Mouse (Mus musculus) MEL (cell line): ENCODE measurements around the gene Cnbd2. TPM values are rescaled to one million over a fixed set of nuclear protein-coding genes. Genes with fewer than 3 reads are reported as not detected.
A peak's percentile ranks its signal among the peaks of the same experiment; 100 is the strongest.
"Not testable (repeated sequence)": the region's sequence is repeated elsewhere in the genome, so short reads cannot be mapped to it uniquely, and the experiment has no call there.

Experiments used
- DNase-seq: peaks from one replicate; pipeline ENCODE4 v3.0.0; 2011; ENCODE audit warnings: low read depth, low spot score
- H3K27ac ChIP-seq: 2 replicates; pipeline ENCODE4 v1.5.1; 2012; ENCODE audit warnings: low read depth, mild to moderate bottlenecking, control low read depth, low read length, moderate library complexity; ENCODE audit not compliant: control insufficient read depth
- H3K27me3 ChIP-seq, 2 experiments: fragments of 150-350 bp in 1 of 2; sonication (generic) in 1 of 2; 2 replicates each; pipeline ENCODE4 v1.6.1; 2012; ENCODE audit warnings: low read length in 2 of 2, mild to moderate bottlenecking in 2 of 2, improper control_type of control experiment in 1 of 2, moderate library complexity in 1 of 2; ENCODE audit not compliant: insufficient read depth in 2 of 2, control insufficient read depth in 1 of 2
- H3K36me3 ChIP-seq, 2 experiments: 2 replicates each; pipeline ENCODE4 v1.6.1; 2012 to 2014; ENCODE audit warnings: low read length in 2 of 2, improper control_type of control experiment in 1 of 2, inconsistent platforms in 1 of 2, mild to moderate bottlenecking in 1 of 2; ENCODE audit not compliant: insufficient read depth in 2 of 2, control insufficient read depth in 1 of 2
- H3K4me1 ChIP-seq, 2 experiments: fragments of 150-350 bp in 1 of 2; sonication (generic) in 1 of 2; 2 replicates each; pipeline ENCODE4 v1.6.1; 2012; ENCODE audit warnings: low read length in 2 of 2, improper control_type of control experiment in 1 of 2, mild to moderate bottlenecking in 1 of 2; ENCODE audit not compliant: insufficient read depth in 2 of 2, control insufficient read depth in 1 of 2
- H3K4me3 ChIP-seq, 2 experiments: fragments of 150-350 bp in 1 of 2; sonication (generic) in 1 of 2; 2 replicates each; pipeline ENCODE4 v1.5.1; 2012; ENCODE audit warnings: low read depth in 2 of 2, low read length in 2 of 2, mild to moderate bottlenecking in 2 of 2, moderate library complexity in 2 of 2, control low read depth in 1 of 2, improper control_type of control experiment in 1 of 2; ENCODE audit not compliant: control insufficient read depth in 1 of 2, insufficient read depth in 1 of 2
- H3K79me2 ChIP-seq: 2 replicates; pipeline ENCODE4 v1.6.1; 2012; ENCODE audit warnings: mild to moderate bottlenecking, low read length, moderate library complexity; ENCODE audit not compliant: control insufficient read depth, poor library complexity, insufficient read depth
- H3K9ac ChIP-seq: 2 replicates; pipeline ENCODE4 v1.6.1; 2012; ENCODE audit warnings: low read depth, mild to moderate bottlenecking, control low read depth, low read length, moderate library complexity; ENCODE audit not compliant: control insufficient read depth, poor library complexity, severe bottlenecking
- H3K9me3 ChIP-seq: fragments of 150-350 bp; sonication (generic); replicated peaks from 2 replicates; pipeline ENCODE4 v1.6.1; 2012; ENCODE audit warnings: mild to moderate bottlenecking, low read length, improper control_type of control experiment, moderate library complexity; ENCODE audit not compliant: insufficient read depth
- CTCF ChIP-seq, 3 experiments: IDR thresholded peaks in 2 of 3; conservative IDR thresholded peaks in 1 of 3; 2 replicates each; pipeline ENCODE4 v1.5.1; 2011 to 2012; ENCODE audit warnings: low read length in 3 of 3, low read depth in 2 of 3, mild to moderate bottlenecking in 2 of 3, improper control_type of control experiment in 1 of 3, inconsistent platforms in 1 of 3, mixed read lengths in 1 of 3, moderate library complexity in 1 of 3; ENCODE audit not compliant: control insufficient read depth in 1 of 3, insufficient read depth in 1 of 3, poor library complexity in 1 of 3, severe bottlenecking in 1 of 3
- E2F4 ChIP-seq: IDR thresholded peaks from 2 replicates; pipeline ENCODE4 v1.6.1; 2011; ENCODE audit warnings: low read depth, low read length, improper control_type of control experiment, borderline replicate concordance
- ETS1 ChIP-seq: IDR thresholded peaks from 2 replicates; pipeline ENCODE4 v1.6.1; 2012; ENCODE audit warnings: low read depth, mild to moderate bottlenecking, inconsistent platforms, low read length, improper control_type of control experiment, moderate library complexity
- MAFK ChIP-seq: IDR thresholded peaks from 2 replicates; pipeline ENCODE4 v1.6.1; 2011; ENCODE audit warnings: low read depth, mild to moderate bottlenecking, low read length, improper control_type of control experiment, borderline replicate concordance
- MAZ ChIP-seq: IDR thresholded peaks from 2 replicates; pipeline ENCODE4 v1.6.1; 2012; ENCODE audit warnings: low read depth, mild to moderate bottlenecking, inconsistent platforms, low read length, improper control_type of control experiment
- MEF2A ChIP-seq: IDR thresholded peaks from 2 replicates; pipeline ENCODE4 v1.6.1; 2014; ENCODE audit warnings: low read depth, mild to moderate bottlenecking, inconsistent platforms, low read length, improper control_type of control experiment; ENCODE audit not compliant: poor library complexity, insufficient replicate concordance, severe bottlenecking; ENCODE audit errors: extremely low read depth
- MYC ChIP-seq: IDR thresholded peaks from 2 replicates; pipeline ENCODE4 v1.6.1; 2011; ENCODE audit warnings: low read depth, mild to moderate bottlenecking, low read length, improper control_type of control experiment, moderate library complexity
- SMC3 ChIP-seq: IDR thresholded peaks from 2 replicates; pipeline ENCODE4 v1.6.1; 2011; ENCODE audit warnings: low read depth, low read length, improper control_type of control experiment
- TAL1 ChIP-seq: IDR thresholded peaks from 2 replicates; pipeline ENCODE4 v1.6.1; 2012; ENCODE audit warnings: mild to moderate bottlenecking, inconsistent platforms, low read length, moderate library complexity, mixed read lengths
- TBP ChIP-seq: IDR thresholded peaks from 2 replicates; pipeline ENCODE4 v1.8.0; 2011; ENCODE audit warnings: low read depth, low read length, improper control_type of control experiment
- UBTF ChIP-seq: IDR thresholded peaks from 2 replicates; pipeline ENCODE4 v1.6.1; 2012; ENCODE audit warnings: low read depth, mild to moderate bottlenecking, inconsistent platforms, low read length, improper control_type of control experiment, moderate library complexity, borderline replicate concordance; ENCODE audit not compliant: insufficient read depth
- USF2 ChIP-seq, 2 experiments: IDR thresholded peaks; 2 replicates each; pipeline ENCODE4 v1.6.1; 2011 to 2012; ENCODE audit warnings: improper control_type of control experiment in 2 of 2, low read length in 2 of 2, borderline replicate concordance in 1 of 2, inconsistent platforms in 1 of 2, low read depth in 1 of 2, mild to moderate bottlenecking in 1 of 2; ENCODE audit not compliant: insufficient read depth in 1 of 2
- ZC3H11A ChIP-seq: IDR thresholded peaks from 2 replicates; pipeline ENCODE4 v1.6.1; 2012; ENCODE audit warnings: low read depth, mild to moderate bottlenecking, inconsistent platforms, low read length, improper control_type of control experiment
- ZKSCAN1 ChIP-seq: IDR thresholded peaks from 2 replicates; pipeline ENCODE4 v1.6.1; 2012; ENCODE audit warnings: low read depth, mild to moderate bottlenecking, inconsistent platforms, low read length, improper control_type of control experiment, moderate library complexity
- ZNF384 ChIP-seq: IDR thresholded peaks from 2 replicates; pipeline ENCODE4 v1.6.1; 2012; ENCODE audit warnings: low read depth, mild to moderate bottlenecking, inconsistent platforms, low read length, improper control_type of control experiment
- polyA plus RNA-seq, 2 experiments: library from polyadenylated mRNA; stranded (reverse) in 1 of 2; unstranded in 1 of 2; fragments of >175 nt in 1 of 2; fragments of >200 nt in 1 of 2; gene quantifications; 2 replicates each; pipeline versions ENCODE4 v1.2.1 to v1.2.4; 2012; ENCODE audit warnings: low replicate concordance in 2 of 2, low read depth in 1 of 2; ENCODE audit not compliant: insufficient read length in 2 of 2, insufficient read depth in 1 of 2, missing spikeins in 1 of 2
- total RNA-seq: library from RNA; depleted of rRNA; stranded (reverse); fragments of 300-350 nt; gene quantifications from 2 replicates; pipeline ENCODE4 v1.2.3, GENCODE M21; 2012

The Cnbd2 gene
- total and polyA plus RNA-seq, 3 experiments, result 1.8 to 4.8 TPM; not detected in 1

GRCm38 (mm10) chr2:156406987-156407386 is 94.9 kb downstream of the Cnbd2 start:
- Histone ChIP-seq H3K9ac (no peak overlapping the region), H3K27ac (no peak overlapping the region), H3K79me2 (no peaks in the 10 kb centered on the region), H3K36me3 (no peaks in the 10 kb centered on the region), H3K27me3 (peaks cover 0 to 3% of the 10 kb centered on the region in 2 experiments; a peak in 2 of 4 replicates), H3K4me1 (no peaks in the 10 kb centered on the region), H3K4me3 (no peak overlapping the region), H3K9me3 (no peaks in the 10 kb centered on the region)
- TF ChIP-seq E2F4 (no peak), ZKSCAN1 (no peak), TAL1 (no peak), UBTF (no peak), MEF2A (no peak), MAZ (no peak), ETS1 (no peak), ZC3H11A (no peak)
- no peak for DNase-seq

GRCm38 (mm10) chr2:156408168-156408567 is 96.1 kb downstream of the Cnbd2 start:
- Histone ChIP-seq H3K4me1 (no peaks in the 10 kb centered on the region), H3K79me2 (no peaks in the 10 kb centered on the region), H3K9ac (no peak overlapping the region)

GRCm38 (mm10) chr2:156411348-156411747 is 99.2 kb downstream of the Cnbd2 start:
- not testable (repeated sequence) for H3K36me3 ChIP-seq, H3K27ac ChIP-seq, H3K4me3 ChIP-seq, H3K9ac ChIP-seq, H3K79me2 ChIP-seq, H3K27me3 ChIP-seq, H3K4me1 ChIP-seq, H3K9me3 ChIP-seq
- DNase-seq, result peak; percentile 63
- TF ChIP-seq MAFK (peak; percentile 63; the same call in 1 of the 2 replicates), MYC (peak; percentile 41; the same call in 1 of the 2 replicates), CTCF (IDR thresholded peaks at IDR 0.05 in 2 of 3, conservative IDR thresholded peaks at IDR 0.05 in 1 of 3; ENCODE audit: control insufficient read depth in 1 of 3, insufficient read depth in 1 of 3, low read depth in 2 of 3, low read length in 3 of 3, poor library complexity in 1 of 3, severe bottlenecking in 1 of 3) (peak in 2 of 3 experiments; percentile 7 to 9; a peak in 1 of 6 replicates), ZNF384 (peak; percentile 60; the same call in 1 of the 2 replicates), SMC3 (peak; percentile 17; the same call in 1 of the 2 replicates), TBP (peak; percentile 96)

More at GRCm38 (mm10) chr2:156408168-156408567, 96.1 kb downstream of the Cnbd2 start:
- TF ChIP-seq USF2 (IDR thresholded peaks at IDR 0.05; ENCODE audit: borderline replicate concordance in 1 of 2, insufficient read depth in 1 of 2, low read depth in 1 of 2, low read length in 2 of 2) (no peak), ZNF384 (no peak)
- TF ChIP-seq, all 39 proteins: peak for 0
- no peak for DNase-seq
- H3K9me3 ChIP-seq, result no peaks in the 10 kb centered on the region
- H3K36me3 ChIP-seq, result no peaks in the 10 kb centered on the region
- H3K27ac ChIP-seq, result no peak overlapping the region
- H3K27me3 ChIP-seq, result peaks cover 0 to 3% of the 10 kb centered on the region in 2 experiments; a peak in 2 of 4 replicates
- H3K4me3 ChIP-seq, result no peak overlapping the region
